In the genomic region with DNA sequence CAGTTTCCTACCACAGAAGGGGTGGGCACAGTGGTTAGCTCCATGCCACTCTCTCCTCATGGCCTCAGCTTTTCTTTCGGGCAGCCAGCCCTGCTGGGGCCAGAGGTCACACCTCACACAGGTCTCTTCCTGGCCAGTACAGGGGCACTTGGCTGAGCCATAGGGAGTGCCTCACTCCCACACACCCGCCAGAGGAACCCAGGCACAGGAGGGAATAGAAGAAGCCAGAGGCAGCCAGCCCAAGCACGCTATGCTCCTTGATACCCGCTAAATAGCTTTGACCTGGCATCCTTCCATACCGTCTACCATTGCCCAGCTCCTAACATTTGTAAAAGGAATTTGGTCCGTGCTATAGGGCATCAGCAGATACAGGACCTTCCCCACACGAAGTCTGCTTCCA, we compare ENCODE assay signal across 8 mouse cellular contexts.
DNase-seq lines count a peak whose midpoint lies in the region; ATAC-seq and TF ChIP-seq lines count a peak whose summit lies in the region.
"Had no signal": no experiment of that assay in that cellular context is flagged by ENCODE, and none has a peak within 500 bp of the region (broad histone marks: within the 10 kb centered on the region; RNA-seq: fewer than 3 reads in every experiment).

No protein-coding gene starts in this region.

- peak; percentile 30; the same call in 1 of the 2 replicates for ATAC-seq in forebrain, embryonic 12.5 days (ENCODE audit: low FRiP score)

- H3K27me3 ChIP-seq in kidney, adult 2 months (replicated peaks; ENCODE audit: control insufficient read depth, insufficient read depth, low read length) = no peaks in the 10 kb centered on the region
- H3K27me3 ChIP-seq in forebrain, embryonic 12.5 days = no peaks in the 10 kb centered on the region
- H3K27me3 ChIP-seq: embryonic facial prominence, embryonic 13.5 days had no signal

- no peak for TF ChIP-seq POLR2A in kidney, adult 2 months (IDR thresholded peaks at IDR 0.05; ENCODE audit: low read depth, low read length)

- H3K4me2 ChIP-seq in forebrain, embryonic 12.5 days = no peak overlapping the region
- H3K4me2 ChIP-seq: embryonic facial prominence, embryonic 13.5 days had no signal

- H3K4me1 ChIP-seq in kidney, adult 2 months (ENCODE audit: control insufficient read depth, insufficient read depth, low read length) = no peaks in the 10 kb centered on the region
- H3K4me1 ChIP-seq in forebrain, embryonic 12.5 days = peaks cover 30% of the 10 kb centered on the region

- H3K27ac ChIP-seq in kidney, adult 2 months (ENCODE audit: insufficient read depth, low read depth, low read length) = no peak overlapping the region
- H3K27ac ChIP-seq in forebrain, embryonic 12.5 days = 0 out of 2 replicates have a peak overlapping the region, but pooled peaks have one; percentile 33
- H3K27ac ChIP-seq: embryonic facial prominence, embryonic 13.5 days had no signal

- H3K36me3 ChIP-seq in kidney, adult 2 months (ENCODE audit: control insufficient read depth, insufficient read depth, low read length) = no peaks in the 10 kb centered on the region
- H3K36me3 ChIP-seq in forebrain, embryonic 12.5 days (replicated peaks) = no peaks in the 10 kb centered on the region
- H3K36me3 ChIP-seq: embryonic facial prominence, embryonic 13.5 days had no signal

- TF ChIP-seq CTCF in kidney, adult 2 months (conservative IDR thresholded peaks at IDR 0.05; ENCODE audit: insufficient read depth, insufficient read length, low read depth, low read length) = no peak

- H3K9ac ChIP-seq in forebrain, embryonic 12.5 days = no peak overlapping the region
- H3K9ac ChIP-seq: embryonic facial prominence, embryonic 13.5 days had no signal

- H3K4me3 ChIP-seq in kidney, adult 2 months (ENCODE audit: insufficient read depth, low read depth, low read length) = no peak overlapping the region
- H3K4me3 ChIP-seq in forebrain, embryonic 12.5 days (replicated peaks) = no peak overlapping the region
- H3K4me3 ChIP-seq: embryonic facial prominence, embryonic 13.5 days had no signal

- WGBS in kidney, adult 2 months = 20% methylated on average over 7 of the region's 7 CpGs
- 45% methylated on average over 7 of the region's 7 CpGs for WGBS in forebrain, embryonic 12.5 days

- H3K9me3 ChIP-seq in forebrain, embryonic 12.5 days = no peaks in the 10 kb centered on the region
- H3K9me3 ChIP-seq: embryonic facial prominence, embryonic 13.5 days had no signal

- DNase-seq in kidney, adult 2 months = peak; percentile 21
- no peak for DNase-seq in kidney, adult 18-20 months
- DNase-seq in Muller cell, postnatal 12 days (ENCODE audit: inconsistent ontology term) = peak; percentile 60
- peak; percentile 40 to 54 for DNase-seq in kidney, postnatal 4 days
- no peak for DNase-seq in thymus, postnatal 10 days (ENCODE audit: low spot score in 2 of 2)
- no peak for DNase-seq in urinary bladder, postnatal 10 days (ENCODE audit: low spot score)

Comparison
In these comparisons a context has a peak if more than half of its experiments do, and no peak if none do; other contexts are left out.
1. DNase-seq: peak in kidney, adult 2 months (single experiment), Muller cell, postnatal 12 days (single experiment) and kidney, postnatal 4 days (2 of 2); none in kidney, adult 18-20 months (single experiment), thymus, postnatal 10 days (0 of 2) and urinary bladder, postnatal 10 days (single experiment).